Mouse (Mus musculus): ENCODE data around the gene Olfml3.

The Olfml3 gene

GRCm38 (mm10) chr3:103739329-103739728 is 1.5 kb upstream of the Olfml3 start, which contains the start of gene Gm10964:
Gene Gm10964 (plus strand): TSS chr3:103739366.
- no peak for DNase-seq (ENCODE audit: low spot score)

- DNase-seq (ENCODE audit: low spot score): peak; percentile 37
Observed at GRCm38 (mm10) chr3:103737061-103737754, 593 bp downstream of the Olfml3 start.

- no peak for DNase-seq (ENCODE audit: low spot score)
Observed at GRCm38 (mm10) chr3:103735776-103736600, 1.8 kb downstream of the Olfml3 start.

GRCm38 (mm10) chr3:103734696-103735519 is 2.9 kb downstream of the Olfml3 start:
- peak; percentile 57 for DNase-seq (ENCODE audit: low spot score)

GRCm38 (mm10) chr3:103733799-103734695 is 3.8 kb downstream of the Olfml3 start:
- peak; percentile 62 for DNase-seq (ENCODE audit: low spot score)

- DNase-seq (ENCODE audit: low spot score): no peak
Observed at GRCm38 (mm10) chr3:103733176-103733575, 4.6 kb downstream of the Olfml3 start.

- no peak for DNase-seq (ENCODE audit: low spot score)
Observed at GRCm38 (mm10) chr3:103732116-103732515, 5.7 kb downstream of the Olfml3 start.

GRCm38 (mm10) chr3:103729850-103730249 is 8.0 kb downstream of the Olfml3 start:
- no peak for DNase-seq (ENCODE audit: low spot score)

GRCm38 (mm10) chr3:103727813-103728326 is 9.9 kb downstream of the Olfml3 start:
- no peak for DNase-seq (ENCODE audit: low spot score)

- no peak for DNase-seq (ENCODE audit: low spot score)
Observed at GRCm38 (mm10) chr3:103726642-103727041, 11.2 kb downstream of the Olfml3 start.

- no peak for DNase-seq (ENCODE audit: low spot score)
Observed at GRCm38 (mm10) chr3:103724137-103724536, 13.7 kb downstream of the Olfml3 start.

GRCm38 (mm10) chr3:103718728-103719127 is 19.1 kb downstream of the Olfml3 start:
- DNase-seq (ENCODE audit: low spot score): no peak

GRCm38 (mm10) chr3:103716774-103717760 is 20.7 kb downstream of the Olfml3 start:
- DNase-seq (ENCODE audit: low spot score): no peak

GRCm38 (mm10) chr3:103715762-103716693 is 21.8 kb downstream of the Olfml3 start:
- DNase-seq (ENCODE audit: low spot score): peak; percentile 51

GRCm38 (mm10) chr3:103714942-103715341 is 22.9 kb downstream of the Olfml3 start:
- DNase-seq (ENCODE audit: low spot score): no peak

GRCm38 (mm10) chr3:103714236-103714875 is 23.4 kb downstream of the Olfml3 start:
- DNase-seq (ENCODE audit: low spot score): no peak

GRCm38 (mm10) chr3:103712196-103712595 is 25.6 kb downstream of the Olfml3 start:
- DNase-seq (ENCODE audit: low spot score): no peak

- DNase-seq (ENCODE audit: low spot score): no peak
Observed at GRCm38 (mm10) chr3:103709470-103710040, 28.2 kb downstream of the Olfml3 start.

All from layer of hippocampus, adult 11-12 months (tissue).